Mouse (Mus musculus): Measurements from ENCODE around the gene Cdkn1a. TPM values are rescaled to one million over a fixed set of nuclear protein-coding genes. Genes with fewer than 3 reads are reported as not detected.

The Cdkn1a gene
- total and polyA plus RNA-seq, 3 experiments: 30.4 to 156 (median 56.4) TPM

DNA sequence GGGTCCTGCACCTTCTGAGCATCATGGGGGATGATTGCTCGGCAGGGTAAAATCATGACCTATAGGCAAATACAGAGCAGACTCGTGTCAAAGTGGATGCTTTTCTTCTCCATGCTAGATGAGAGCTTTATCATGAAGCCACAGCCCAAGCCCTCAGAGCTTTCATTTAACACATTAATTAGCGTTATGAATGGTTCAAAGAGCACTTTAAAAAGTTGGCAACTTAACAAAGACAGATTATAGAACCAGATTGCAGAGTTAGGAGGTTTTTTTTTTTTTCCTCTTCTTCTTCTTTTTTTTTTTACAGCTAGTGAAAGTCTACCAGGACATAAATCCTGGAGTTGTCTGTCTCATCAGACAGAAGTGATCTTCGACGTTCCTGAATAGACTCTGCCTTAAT, 38.6 kb downstream of the Cdkn1a start:
- Histone ChIP-seq H3K27ac (no peak overlapping the region), H3K9ac (ENCODE audit: low read depth, low read length) (no peak overlapping the region), H3K27me3 (ENCODE audit: control insufficient read depth, insufficient read depth, low read length) (no peaks in the 10 kb centered on the region), H3K36me3 (ENCODE audit: control insufficient read depth, insufficient read depth, low read length) (no peaks in the 10 kb centered on the region), H3K4me1 (ENCODE audit: control insufficient read depth, insufficient read depth, low read length) (no peaks in the 10 kb centered on the region; the same call in 1 of the 2 replicates), H3K4me3 (no peak overlapping the region), H3K79me2 (replicated peaks; ENCODE audit: control insufficient read depth, insufficient read depth, low read length) (no peaks in the 10 kb centered on the region)
- 67% methylated on average over 5 of the region's 5 CpGs for WGBS
- intact Hi-C loops (cut with DNase I): no loop called here
- no peak for TF ChIP-seq CTCF (IDR thresholded peaks at IDR 0.05)
- TF ChIP-seq EP300 (IDR thresholded peaks at IDR 0.05; ENCODE audit: insufficient read depth, low read depth, low read length): no peak
- TF ChIP-seq POLR2A (IDR thresholded peaks at IDR 0.05; ENCODE audit: insufficient read depth, low read depth, low read length): no peak
- no peak for DNase-seq

DNA sequence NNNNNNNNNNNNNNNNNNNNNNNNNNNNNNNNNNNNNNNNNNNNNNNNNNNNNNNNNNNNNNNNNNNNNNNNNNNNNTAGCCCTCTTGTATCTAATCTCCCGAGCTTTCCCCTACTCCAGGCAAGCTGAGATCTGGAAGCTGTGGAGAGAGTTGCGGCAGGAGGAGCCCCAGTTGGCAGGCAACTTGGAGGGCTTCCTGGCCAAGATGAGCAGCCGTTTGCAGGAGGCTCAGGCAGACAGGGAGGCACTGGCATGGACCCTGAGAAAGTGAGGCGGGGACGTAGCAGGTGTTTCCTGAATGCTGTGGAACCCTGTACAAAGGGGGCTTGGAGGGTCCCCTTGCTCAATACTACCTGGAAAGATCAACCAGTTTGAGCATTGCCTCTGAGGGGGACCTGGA, 44.3 kb downstream of the Cdkn1a start:
- no peak for DNase-seq
- H3K4me1 ChIP-seq (ENCODE audit: control insufficient read depth, insufficient read depth, low read length): peaks cover 12% of the 10 kb centered on the region
- H3K4me3 ChIP-seq: no peak overlapping the region
- no peak for TF ChIP-seq EP300 (IDR thresholded peaks at IDR 0.05; ENCODE audit: insufficient read depth, low read depth, low read length)
- TF ChIP-seq CTCF (IDR thresholded peaks at IDR 0.05): no peak
- TF ChIP-seq POLR2A (IDR thresholded peaks at IDR 0.05; ENCODE audit: insufficient read depth, low read depth, low read length): no peak
- no peaks in the 10 kb centered on the region for H3K27me3 ChIP-seq (ENCODE audit: control insufficient read depth, insufficient read depth, low read length)
- intact Hi-C loops (cut with DNase I): no loop called here
- no peak overlapping the region for H3K27ac ChIP-seq
- no peaks in the 10 kb centered on the region for H3K79me2 ChIP-seq (replicated peaks; ENCODE audit: control insufficient read depth, insufficient read depth, low read length)
- no peaks in the 10 kb centered on the region for H3K36me3 ChIP-seq (ENCODE audit: control insufficient read depth, insufficient read depth, low read length)
- WGBS: 30% methylated on average over 5 of the region's 5 CpGs
- no peak overlapping the region for H3K9ac ChIP-seq (ENCODE audit: low read depth, low read length)

DNA sequence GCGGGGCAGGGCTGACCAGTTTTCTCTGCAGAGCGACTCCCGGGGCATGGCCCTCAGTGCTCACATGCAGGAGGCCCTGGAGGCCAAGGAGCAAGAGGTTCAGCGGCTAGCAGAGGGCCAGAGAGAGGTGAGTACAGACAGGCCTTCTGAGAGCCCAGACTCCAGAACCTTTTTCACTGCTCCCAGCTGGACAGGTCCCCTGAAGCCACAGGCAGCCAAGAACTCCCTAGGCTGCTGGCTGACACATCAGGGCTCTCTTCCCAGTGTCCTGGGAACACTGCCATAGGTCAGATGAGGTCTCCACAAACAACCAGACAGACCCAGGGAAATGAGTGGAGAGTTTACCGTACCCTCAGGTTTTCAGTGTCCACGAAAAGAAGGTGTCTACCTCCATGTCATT, 45.5 kb downstream of the Cdkn1a start:
- intact Hi-C loops (cut with DNase I): no loop called here
- DNase-seq: peak; percentile 82 to 88
- Histone ChIP-seq H3K4me1 (ENCODE audit: control insufficient read depth, insufficient read depth, low read length) (peaks cover 12% of the 10 kb centered on the region), H3K9ac (ENCODE audit: low read depth, low read length) (no peak overlapping the region), H3K27me3 (ENCODE audit: control insufficient read depth, insufficient read depth, low read length) (no peaks in the 10 kb centered on the region), H3K36me3 (ENCODE audit: control insufficient read depth, insufficient read depth, low read length) (no peaks in the 10 kb centered on the region), H3K4me3 (no peak overlapping the region), H3K79me2 (replicated peaks; ENCODE audit: control insufficient read depth, insufficient read depth, low read length) (no peaks in the 10 kb centered on the region), H3K27ac (peak overlapping the region; percentile 40)
- TF ChIP-seq CTCF (IDR thresholded peaks at IDR 0.05): no peak
- 0 out of 2 replicates have a peak, but pooled peaks have one; percentile 31 for TF ChIP-seq EP300 (IDR thresholded peaks at IDR 0.05; ENCODE audit: insufficient read depth, low read depth, low read length)
- 33% methylated on average over 6 of the region's 6 CpGs for WGBS

DNA sequence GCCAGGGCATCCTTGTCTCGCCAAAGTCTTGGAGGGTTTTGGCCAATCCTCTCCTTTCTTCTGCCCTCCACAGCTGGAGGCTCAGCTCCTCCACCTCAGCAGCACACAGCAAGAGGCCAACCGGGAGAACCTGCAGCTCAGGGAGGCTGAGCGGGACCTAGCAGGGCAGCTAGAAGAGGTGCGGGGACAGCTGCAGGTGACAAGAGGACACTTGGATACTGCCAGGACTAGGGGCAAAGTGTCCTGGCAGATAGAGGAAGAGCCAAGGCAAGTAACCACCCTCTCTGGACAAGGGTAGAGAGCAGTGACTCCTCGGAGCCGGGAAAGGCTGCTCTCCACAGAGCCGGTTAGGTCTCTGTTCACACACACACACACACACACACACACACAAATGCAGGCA, 47.1 kb downstream of the Cdkn1a start:
- H3K27me3 ChIP-seq (ENCODE audit: control insufficient read depth, insufficient read depth, low read length): no peaks in the 10 kb centered on the region
- 60% methylated on average over 7 of the region's 7 CpGs for WGBS
- H3K36me3 ChIP-seq (ENCODE audit: control insufficient read depth, insufficient read depth, low read length): no peaks in the 10 kb centered on the region
- DNase-seq: no peak
- TF ChIP-seq POLR2A (IDR thresholded peaks at IDR 0.05; ENCODE audit: insufficient read depth, low read depth, low read length) (no peak), CTCF (IDR thresholded peaks at IDR 0.05) (no peak), EP300 (IDR thresholded peaks at IDR 0.05; ENCODE audit: insufficient read depth, low read depth, low read length) (no peak)
- H3K4me3 ChIP-seq: no peak overlapping the region
- H3K27ac ChIP-seq: no peak overlapping the region
- intact Hi-C loops (cut with DNase I): no loop called here
- peaks cover 12% of the 10 kb centered on the region for H3K4me1 ChIP-seq (ENCODE audit: control insufficient read depth, insufficient read depth, low read length)
- no peaks in the 10 kb centered on the region for H3K79me2 ChIP-seq (replicated peaks; ENCODE audit: control insufficient read depth, insufficient read depth, low read length)
- no peak overlapping the region for H3K9ac ChIP-seq (ENCODE audit: low read depth, low read length)

GRCm38 (mm10) chr17:29141577-29141976, 50.8 kb downstream of the Cdkn1a start:
- no peak for DNase-seq
- peaks cover under 1% of the 10 kb centered on the region for H3K4me1 ChIP-seq (ENCODE audit: control insufficient read depth, insufficient read depth, low read length)
- no peaks in the 10 kb centered on the region for H3K27me3 ChIP-seq (ENCODE audit: control insufficient read depth, insufficient read depth, low read length)
- 86% methylated on average over 3 of the region's 3 CpGs for WGBS
- intact Hi-C loops (cut with DNase I): no loop called here
- H3K79me2 ChIP-seq (replicated peaks; ENCODE audit: control insufficient read depth, insufficient read depth, low read length): no peaks in the 10 kb centered on the region
- no peak overlapping the region for H3K9ac ChIP-seq (ENCODE audit: low read depth, low read length)
- TF ChIP-seq POLR2A (IDR thresholded peaks at IDR 0.05; ENCODE audit: insufficient read depth, low read depth, low read length): no peak
- TF ChIP-seq CTCF (IDR thresholded peaks at IDR 0.05): no peak
- TF ChIP-seq EP300 (IDR thresholded peaks at IDR 0.05; ENCODE audit: insufficient read depth, low read depth, low read length): no peak
- H3K36me3 ChIP-seq (ENCODE audit: control insufficient read depth, insufficient read depth, low read length): no peaks in the 10 kb centered on the region
- H3K4me3 ChIP-seq: no peak overlapping the region
- no peak overlapping the region for H3K27ac ChIP-seq

- Histone ChIP-seq H3K9ac (ENCODE audit: low read depth, low read length) (no peak overlapping the region), H3K27me3 (ENCODE audit: control insufficient read depth, insufficient read depth, low read length) (no peaks in the 10 kb centered on the region), H3K4me1 (ENCODE audit: control insufficient read depth, insufficient read depth, low read length) (no peaks in the 10 kb centered on the region), H3K4me3 (no peak overlapping the region), H3K36me3 (ENCODE audit: control insufficient read depth, insufficient read depth, low read length) (no peaks in the 10 kb centered on the region), H3K79me2 (replicated peaks; ENCODE audit: control insufficient read depth, insufficient read depth, low read length) (no peaks in the 10 kb centered on the region), H3K27ac (no peak overlapping the region)
- TF ChIP-seq EP300 (IDR thresholded peaks at IDR 0.05; ENCODE audit: insufficient read depth, low read depth, low read length): no peak
- TF ChIP-seq CTCF (IDR thresholded peaks at IDR 0.05): no peak
- no peak for TF ChIP-seq POLR2A (IDR thresholded peaks at IDR 0.05; ENCODE audit: insufficient read depth, low read depth, low read length)
- intact Hi-C loops (cut with DNase I): no loop called here
- DNase-seq: no peak
- WGBS: 85% methylated on average over 8 of the region's 8 CpGs
Measured at GRCm38 (mm10) chr17:29143266-29143665, 52.5 kb downstream of the Cdkn1a start.
